ENCODE assay signal across 9 mouse cellular contexts in the genomic region with DNA sequence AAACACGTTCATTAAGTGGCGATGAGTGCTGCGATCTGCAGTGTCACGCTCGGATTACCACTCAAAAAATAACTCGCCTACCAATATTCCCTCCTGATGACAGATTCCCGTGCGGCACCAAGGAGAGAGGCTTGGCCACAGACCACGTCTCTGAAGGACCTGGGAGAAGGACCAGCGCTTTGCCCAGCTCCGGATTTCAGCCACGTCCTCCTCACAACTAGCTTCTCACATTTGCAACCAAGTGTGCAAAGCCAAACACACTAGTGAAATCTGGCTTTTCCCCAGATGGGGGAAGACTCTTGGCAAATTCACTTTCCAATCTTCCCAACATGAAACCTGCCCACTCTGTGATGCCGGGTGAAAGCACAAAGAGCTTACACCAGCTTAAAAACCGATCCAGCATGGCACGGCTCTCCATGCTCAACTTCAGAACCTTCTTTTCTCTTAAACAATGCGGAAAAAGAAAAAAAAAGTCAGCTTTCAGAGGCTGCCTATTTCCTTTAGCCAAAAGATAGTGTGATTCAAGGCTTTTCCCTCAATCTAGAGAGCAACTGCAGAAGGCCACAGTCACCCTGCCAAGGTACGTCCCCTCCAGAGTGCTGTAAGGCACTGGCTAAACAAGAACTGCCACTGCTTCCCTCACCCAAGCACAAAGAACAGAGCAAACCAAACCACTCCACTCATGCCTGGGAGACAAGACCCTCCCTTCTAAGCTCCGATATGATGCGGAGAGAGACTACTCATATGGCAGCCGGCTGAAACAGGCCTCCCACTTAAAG.
DNase-seq lines count a peak whose midpoint lies in the region; ATAC-seq and TF ChIP-seq lines count a peak whose summit lies in the region.
"Had no signal": no experiment of that assay in that cellular context is flagged by ENCODE, and none has a peak within 500 bp of the region (broad histone marks: within the 10 kb centered on the region; RNA-seq: fewer than 3 reads in every experiment).

No protein-coding gene starts in this region.

- H3K36me3 ChIP-seq in heart, embryonic 16.5 days (ENCODE audit: control insufficient read depth, insufficient read depth), result no peaks in the 10 kb centered on the region
- no peaks in the 10 kb centered on the region for H3K36me3 ChIP-seq in heart, adult 2 months (ENCODE audit: control insufficient read depth, insufficient read depth, low read length)
- H3K36me3 ChIP-seq in embryonic facial prominence, embryonic 11.5 days (replicated peaks; ENCODE audit: control insufficient read depth, insufficient read depth, low read depth, low read length), result no peaks in the 10 kb centered on the region; the same call in 1 of the 2 replicates
- H3K36me3 ChIP-seq in hindbrain, embryonic 10.5 days, result peaks cover 42% of the 10 kb centered on the region
- no peaks in the 10 kb centered on the region for H3K36me3 ChIP-seq in midbrain, embryonic 13.5 days

- no peak for TF ChIP-seq EP300 in heart, adult 2 months (IDR thresholded peaks at IDR 0.05; ENCODE audit: insufficient read depth, low read depth, low read length)

- no peak for ATAC-seq in heart, embryonic 16.5 days (replicated peaks; ENCODE audit: extremely low read depth, insufficient read depth, low FRiP score)
- no peak for ATAC-seq in embryonic facial prominence, embryonic 11.5 days (replicated peaks; ENCODE audit: insufficient number of reproducible peaks, low FRiP score, low TSS enrichment, low read depth)
- no peak for ATAC-seq in midbrain, embryonic 13.5 days
- ATAC-seq in activated CD4-positive, CD25-positive, alpha-beta regulatory T cell, adult 4 months, result no peak

- H3K4me2 ChIP-seq in heart, embryonic 16.5 days (ENCODE audit: low read depth, low read length), result peak overlapping the region; percentile 98; the same call in 1 of the 2 replicates
- peak overlapping the region; percentile 88 for H3K4me2 ChIP-seq in embryonic facial prominence, embryonic 11.5 days (ENCODE audit: low read depth, low read length)
- H3K4me2 ChIP-seq in midbrain, embryonic 13.5 days (replicated peaks), result peak overlapping the region; percentile 89

- H3K9ac ChIP-seq in heart, embryonic 16.5 days (ENCODE audit: low read length), result no peak overlapping the region
- no peak overlapping the region for H3K9ac ChIP-seq in heart, adult 2 months (ENCODE audit: low read depth, low read length)
- H3K9ac ChIP-seq in embryonic facial prominence, embryonic 11.5 days (replicated peaks; ENCODE audit: low read length), result peak overlapping the region; percentile 26; the same call in 1 of the 2 replicates
- H3K9ac ChIP-seq in midbrain, embryonic 13.5 days (replicated peaks), result peak overlapping the region; percentile 34; the same call in 1 of the 2 replicates

- no peak overlapping the region for H3K27ac ChIP-seq in heart, embryonic 16.5 days (ENCODE audit: low read length)
- no peak overlapping the region for H3K27ac ChIP-seq in heart, adult 2 months
- H3K27ac ChIP-seq in embryonic facial prominence, embryonic 11.5 days (replicated peaks; ENCODE audit: low read depth, low read length), result no peak overlapping the region
- peak overlapping the region; percentile 62 for H3K27ac ChIP-seq in hindbrain, embryonic 10.5 days
- H3K27ac ChIP-seq in midbrain, embryonic 13.5 days, result no peak overlapping the region

- WGBS in heart, embryonic 16.5 days, result 69% methylated on average over 20 of the region's 20 CpGs
- 90% methylated on average over 20 of the region's 20 CpGs for WGBS in heart, adult 2 months
- WGBS in embryonic facial prominence, embryonic 11.5 days, result 75% methylated on average over 20 of the region's 20 CpGs
- 71% methylated on average over 20 of the region's 20 CpGs for WGBS in hindbrain, embryonic 10.5 days
- 49% methylated on average over 20 of the region's 20 CpGs for WGBS in midbrain, embryonic 13.5 days

- peak overlapping the region; percentile 22; the same call in 1 of the 2 replicates for H3K4me3 ChIP-seq in heart, embryonic 16.5 days (ENCODE audit: low read length)
- no peak overlapping the region for H3K4me3 ChIP-seq in heart, adult 2 months
- H3K4me3 ChIP-seq in embryonic facial prominence, embryonic 11.5 days (ENCODE audit: low read depth, low read length), result peak overlapping the region; percentile 83; the same call in 1 of the 2 replicates
- H3K4me3 ChIP-seq in hindbrain, embryonic 10.5 days, result peak overlapping the region; percentile 79
- peak overlapping the region; percentile 70 for H3K4me3 ChIP-seq in midbrain, embryonic 13.5 days (replicated peaks)

- H3K79me2 ChIP-seq in heart, adult 2 months (replicated peaks; ENCODE audit: control insufficient read depth, insufficient read depth, low read length), result no peaks in the 10 kb centered on the region

- no peaks in the 10 kb centered on the region for H3K9me3 ChIP-seq in heart, embryonic 16.5 days (replicated peaks; ENCODE audit: control insufficient read depth, low read length)
- H3K9me3 ChIP-seq in embryonic facial prominence, embryonic 11.5 days (replicated peaks; ENCODE audit: control insufficient read depth, low read length), result no peaks in the 10 kb centered on the region
- no peaks in the 10 kb centered on the region for H3K9me3 ChIP-seq in hindbrain, embryonic 10.5 days
- no peaks in the 10 kb centered on the region for H3K9me3 ChIP-seq in midbrain, embryonic 13.5 days

- peaks cover 8% of the 10 kb centered on the region; the same call in 1 of the 2 replicates for H3K4me1 ChIP-seq in heart, embryonic 16.5 days (ENCODE audit: control insufficient read depth, insufficient read depth, low read length)
- no peaks in the 10 kb centered on the region for H3K4me1 ChIP-seq in heart, adult 2 months (ENCODE audit: control insufficient read depth, insufficient read depth, low read length)
- peaks cover 15% of the 10 kb centered on the region for H3K4me1 ChIP-seq in embryonic facial prominence, embryonic 11.5 days (ENCODE audit: control insufficient read depth, insufficient read depth, low read length)
- H3K4me1 ChIP-seq in hindbrain, embryonic 10.5 days (replicated peaks), result peaks cover 88% of the 10 kb centered on the region
- H3K4me1 ChIP-seq in midbrain, embryonic 13.5 days (replicated peaks), result peaks cover 85% of the 10 kb centered on the region

- no peak for DNase-seq in heart, adult 2 months
- DNase-seq in embryonic facial prominence, embryonic 11.5 days (ENCODE audit: low spot score), result no peak
- DNase-seq in hindbrain, embryonic 10.5 days (ENCODE audit: low spot score), result no peak
- DNase-seq in urinary bladder, postnatal 4 days (ENCODE audit: low spot score in 2 of 2), result no peak
- no peak for DNase-seq in embryo, embryonic 10 days (ENCODE audit: low spot score)
- DNase-seq: thymus, postnatal 14 days had no signal

- intact Hi-C loops in heart, adult 2 months (cut with DNase I), result no loop called here

- no peak for TF ChIP-seq CTCF in heart, adult 2 months (IDR thresholded peaks at IDR 0.05)

- peaks cover 7% of the 10 kb centered on the region for H3K27me3 ChIP-seq in heart, embryonic 16.5 days (ENCODE audit: control insufficient read depth, insufficient read depth, low read length)
- no peaks in the 10 kb centered on the region; the same call in 1 of the 2 replicates for H3K27me3 ChIP-seq in heart, adult 2 months (ENCODE audit: control insufficient read depth, insufficient read depth, low read length)
- H3K27me3 ChIP-seq in embryonic facial prominence, embryonic 11.5 days (ENCODE audit: control insufficient read depth, insufficient read depth, low read length), result no peaks in the 10 kb centered on the region
- peaks cover 44% of the 10 kb centered on the region for H3K27me3 ChIP-seq in hindbrain, embryonic 10.5 days (ENCODE audit: insufficient read depth, poor library complexity, severe bottlenecking)
- 0 out of 2 replicates have a peak, but pooled peaks cover 4% of the 10 kb centered on the region for H3K27me3 ChIP-seq in midbrain, embryonic 13.5 days

- no peak for TF ChIP-seq POLR2A in heart, adult 2 months (IDR thresholded peaks at IDR 0.05; ENCODE audit: insufficient read depth, low read depth, low read length)

Comparison
In these comparisons a context has a peak if more than half of its experiments do, and no peak if none do; other contexts are left out.
1. H3K9ac ChIP-seq: peak in embryonic facial prominence, embryonic 11.5 days (single experiment) and midbrain, embryonic 13.5 days (single experiment); none in heart, embryonic 16.5 days (single experiment) and heart, adult 2 months (single experiment).
2. Peak in every context shown above with its lines, with median percentiles within 50 percentile points of each other: H3K4me2 ChIP-seq.